Mouse (Mus musculus) cerebellum, adult 11-12 months (tissue): ENCODE data around the gene Tmem163.

Experiments
- DNase-seq: peaks from one replicate; pipeline ENCODE4 v3.0.0; 2022

Tmem163 gene

DNA sequence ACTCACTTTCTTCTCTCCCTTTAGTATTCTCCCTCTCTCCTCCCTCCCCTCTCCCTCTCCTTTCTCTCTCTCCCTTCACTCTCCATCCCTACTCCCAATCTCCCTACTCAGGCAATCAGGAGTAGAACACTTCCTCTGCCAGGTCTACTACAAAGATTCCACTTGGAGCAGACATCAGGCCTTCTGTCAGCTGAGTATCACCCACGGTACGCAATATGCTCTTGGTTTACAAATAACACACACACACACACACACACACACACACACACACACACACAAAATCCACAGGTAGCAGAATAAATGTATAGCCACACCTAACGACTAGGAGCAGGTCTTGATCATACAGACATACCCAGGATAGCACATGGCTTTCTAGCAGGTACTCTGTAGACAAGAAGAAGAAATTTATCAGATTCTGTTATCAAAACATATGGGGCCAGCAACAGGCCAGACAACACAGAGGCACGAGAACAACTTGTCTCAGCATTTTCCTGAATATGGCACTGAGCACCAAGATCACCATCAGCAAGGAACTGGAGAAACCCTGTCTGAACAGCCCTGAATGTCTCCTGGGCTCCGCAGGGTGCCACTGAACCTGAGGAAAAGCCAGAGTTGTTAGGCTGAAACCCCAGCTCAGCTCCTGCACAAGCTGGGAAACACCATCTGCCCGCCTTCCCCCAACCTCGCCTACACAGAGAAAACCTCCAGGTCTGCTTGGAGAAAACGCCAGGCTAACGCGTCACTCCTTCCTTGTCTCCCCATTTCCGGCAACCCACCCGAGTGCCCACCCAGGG, 36.2 kb downstream of the Tmem163 start:
- DNase-seq: peak; percentile 77

DNA sequence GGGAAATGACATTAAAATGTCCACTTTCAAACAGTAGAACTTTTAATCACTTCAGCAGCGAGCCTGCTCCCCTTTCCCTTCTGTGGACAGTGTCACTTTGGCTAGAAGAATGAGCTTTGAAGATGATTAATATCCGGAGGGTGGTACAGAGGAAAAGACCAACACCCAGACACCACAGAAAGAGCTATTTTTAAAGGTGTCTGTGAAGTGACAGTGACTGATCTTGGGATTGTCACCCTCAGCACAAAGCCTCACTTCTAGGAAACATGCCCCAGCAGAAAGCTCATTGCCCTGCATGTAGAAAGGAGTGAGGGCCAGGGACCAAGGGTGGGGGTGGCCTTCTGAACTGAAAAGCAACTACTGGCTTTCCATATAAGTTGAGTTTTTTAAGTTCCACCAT, 41.4 kb downstream of the Tmem163 start:
- DNase-seq: no peak

DNA sequence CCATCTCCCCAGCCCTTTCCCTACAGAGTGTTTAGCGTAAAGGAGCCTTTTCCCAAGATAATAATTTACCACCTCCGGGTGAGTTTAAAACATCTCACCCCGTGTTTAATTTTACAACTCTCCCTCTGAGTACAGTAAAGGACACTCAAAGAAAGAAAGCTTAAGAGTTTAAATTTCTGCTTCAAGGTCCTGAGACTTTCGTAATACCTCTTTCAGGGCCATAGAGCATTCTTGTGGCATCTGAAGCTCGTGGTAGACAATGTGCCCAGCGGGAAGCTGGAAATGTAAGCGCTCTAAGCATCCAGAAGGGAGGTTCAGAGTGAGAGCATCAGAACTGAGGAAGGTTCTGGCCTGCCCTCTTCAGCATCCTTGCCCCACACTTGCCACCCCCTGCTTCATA, 52.2 kb downstream of the Tmem163 start:
- no peak for DNase-seq

DNA sequence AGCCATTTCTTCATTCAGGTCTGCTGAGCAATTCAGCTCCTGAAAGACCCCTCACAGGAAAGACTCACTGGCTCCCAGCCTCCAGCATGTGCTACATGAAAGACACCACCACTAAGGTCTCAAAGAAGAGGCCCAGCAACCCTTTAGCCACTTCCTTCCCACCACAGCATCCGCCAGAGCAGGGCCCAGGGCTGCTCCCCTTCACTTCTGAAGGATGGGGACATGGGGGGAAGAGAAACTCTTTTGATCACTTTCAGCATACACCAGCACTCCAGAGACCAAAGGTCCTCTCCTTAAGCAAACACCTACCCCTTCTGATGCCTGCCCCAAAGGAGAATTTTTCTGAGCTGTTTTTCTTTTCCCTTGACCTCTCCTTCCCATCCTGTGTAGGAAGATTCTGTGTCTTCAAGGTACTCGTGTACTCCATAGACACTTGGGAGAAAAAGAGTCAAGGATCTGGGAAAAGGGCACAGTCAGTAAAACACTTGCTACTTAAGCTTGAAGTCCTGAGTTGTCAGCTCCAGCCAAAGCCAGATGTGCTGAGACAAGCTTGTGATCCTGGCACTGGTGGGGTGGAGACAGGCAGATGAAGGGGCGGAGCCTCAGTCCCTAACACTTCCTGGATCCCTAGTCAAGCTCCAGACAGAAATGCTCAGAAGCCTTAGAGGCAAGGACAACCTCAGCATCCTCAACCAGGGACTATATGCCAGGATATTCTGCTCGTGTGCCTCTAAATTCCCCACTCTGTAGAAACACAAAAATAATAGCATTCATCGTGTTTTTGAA, 53.6 kb downstream of the Tmem163 start:
- DNase-seq: no peak

DNA sequence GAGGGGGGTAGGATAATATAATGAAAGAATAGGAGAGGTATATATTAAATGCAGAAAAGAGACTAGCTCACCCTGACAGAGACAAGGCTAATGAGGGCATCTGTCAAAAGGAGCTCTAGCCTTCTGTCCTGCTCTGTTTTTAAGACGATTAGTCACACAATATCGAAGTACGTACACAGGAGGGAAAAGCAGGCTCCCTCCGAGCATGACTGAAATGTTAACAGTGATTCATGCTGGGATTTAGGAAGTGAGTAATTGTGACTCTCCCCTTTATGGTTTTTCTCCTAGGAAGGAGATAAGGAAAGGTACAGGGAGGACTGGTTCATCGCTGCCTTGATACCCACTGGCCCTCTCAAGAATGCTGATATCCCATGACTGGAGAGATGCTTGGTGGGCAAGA, 57.0 kb downstream of the Tmem163 start:
- no peak for DNase-seq

DNA sequence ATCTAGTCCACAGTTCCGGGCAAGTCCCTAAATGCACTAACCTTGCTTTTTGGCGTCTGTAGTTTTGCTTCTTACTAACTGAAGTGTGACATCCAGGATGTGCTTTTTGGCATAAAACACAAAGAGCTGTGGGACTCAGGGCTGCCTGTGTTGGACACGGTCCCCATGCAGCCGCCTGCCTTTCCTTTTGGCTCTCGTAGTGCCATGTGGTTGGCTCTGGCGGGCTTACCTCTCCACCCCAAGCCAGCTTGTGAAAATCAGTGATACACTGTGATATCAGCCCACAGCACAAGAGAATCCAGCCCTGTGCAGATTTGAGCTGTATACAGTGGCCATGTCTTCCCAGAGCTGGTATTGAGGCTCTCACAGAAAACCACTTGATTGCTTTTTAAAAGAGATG, 60.3 kb downstream of the Tmem163 start:
- peak; percentile 70 for DNase-seq

DNA sequence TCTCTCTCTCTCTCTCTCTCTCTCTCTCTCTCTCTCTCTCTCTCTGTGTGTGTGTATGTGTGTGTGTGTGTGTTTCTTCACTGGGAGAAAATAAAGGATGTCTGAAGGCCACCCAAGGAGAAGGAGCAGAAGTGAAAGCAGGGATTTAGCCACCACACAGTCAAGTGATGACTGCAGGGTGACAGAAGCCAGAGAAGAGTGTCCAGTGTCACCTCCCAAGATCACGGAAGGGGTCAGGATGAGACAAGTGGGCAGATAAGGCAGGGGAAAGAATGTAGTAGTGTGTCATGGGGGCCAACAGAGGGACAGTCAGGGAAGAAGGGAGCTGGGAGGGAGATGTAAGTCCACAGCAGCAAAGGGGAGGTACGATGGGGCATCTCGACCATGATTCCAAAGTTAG, 69.0 kb downstream of the Tmem163 start:
- DNase-seq: no peak

DNA sequence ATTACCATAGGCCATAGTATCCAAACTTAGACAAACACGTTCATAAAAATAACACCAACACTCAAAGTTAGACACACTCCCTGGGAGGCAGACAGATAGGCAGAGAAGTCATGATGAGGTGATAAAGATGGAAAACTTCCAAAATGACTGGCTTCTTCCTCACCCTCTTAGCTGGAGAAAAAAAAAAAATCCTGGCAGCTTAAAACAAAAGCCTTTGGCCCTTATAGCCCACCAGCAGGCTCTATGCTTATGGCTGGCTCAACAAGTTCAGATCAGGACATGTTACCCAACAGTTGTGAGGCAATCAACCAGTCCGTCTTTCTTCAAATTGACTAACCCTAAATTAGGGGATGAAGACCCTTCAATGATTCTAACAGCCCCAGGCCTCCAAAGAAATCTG, 69.5 kb downstream of the Tmem163 start:
- no peak for DNase-seq

DNA sequence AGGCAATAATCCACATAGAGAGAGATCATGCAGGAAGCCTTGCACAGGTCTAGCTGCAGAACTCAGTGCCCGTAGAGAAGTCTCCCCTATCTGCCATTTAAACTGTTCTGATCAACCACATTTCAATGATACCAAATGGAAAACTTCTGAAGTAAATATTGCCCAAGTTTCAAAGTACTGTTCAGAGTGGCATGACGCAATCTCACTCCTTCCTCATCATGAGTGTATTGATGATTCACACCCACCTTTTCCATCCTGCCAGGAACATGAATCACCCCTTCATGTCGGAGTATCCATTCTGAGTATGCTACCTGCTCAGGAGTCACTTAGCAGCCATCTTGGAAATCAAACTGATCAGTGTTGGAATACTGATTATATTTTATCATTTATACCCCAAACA, 71.0 kb downstream of the Tmem163 start:
- no peak for DNase-seq

DNA sequence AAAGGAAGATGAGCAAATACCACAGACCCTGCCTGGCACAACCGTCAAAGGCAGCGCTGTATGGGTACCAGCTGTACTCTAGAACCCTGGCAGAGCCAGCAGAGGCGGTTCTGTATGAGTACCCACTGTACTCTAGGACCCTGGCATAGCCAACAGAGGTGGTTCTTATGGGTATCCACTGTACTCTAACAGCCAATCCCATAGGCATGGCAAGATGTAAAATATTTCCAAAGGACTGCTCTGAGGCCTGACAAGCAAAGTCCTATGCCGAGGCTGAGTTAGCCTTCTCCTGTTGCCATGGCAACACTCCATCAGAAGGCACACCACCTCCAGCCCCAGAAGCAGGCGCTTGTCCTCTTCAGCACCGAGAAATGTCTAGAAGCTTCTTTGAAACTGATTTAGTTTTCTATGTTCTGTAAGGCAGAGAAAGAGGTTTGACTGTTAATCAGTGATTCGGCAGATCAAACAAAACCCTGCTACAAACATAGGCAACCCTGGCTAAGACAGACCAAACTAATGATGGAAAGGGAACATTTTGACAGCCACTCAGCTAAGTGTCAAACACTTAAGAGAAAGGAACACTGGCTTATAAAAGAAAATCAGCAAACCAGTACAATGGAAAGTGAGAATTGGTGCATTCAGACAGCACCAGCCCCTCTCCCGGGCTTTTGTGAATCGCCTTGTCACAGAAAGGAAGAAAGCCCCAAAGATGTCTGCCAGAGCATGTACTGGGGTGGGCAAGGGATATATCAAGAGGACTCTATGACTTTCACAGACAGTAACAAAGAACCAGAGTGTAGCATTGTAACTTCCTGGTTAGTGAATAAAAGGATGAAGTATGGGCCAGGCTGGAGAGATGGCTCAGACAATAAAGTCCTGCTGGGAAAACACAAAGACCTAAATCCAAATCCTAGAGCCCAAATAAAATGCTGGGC, 75.4 kb downstream of the Tmem163 start:
- DNase-seq: no peak

DNA sequence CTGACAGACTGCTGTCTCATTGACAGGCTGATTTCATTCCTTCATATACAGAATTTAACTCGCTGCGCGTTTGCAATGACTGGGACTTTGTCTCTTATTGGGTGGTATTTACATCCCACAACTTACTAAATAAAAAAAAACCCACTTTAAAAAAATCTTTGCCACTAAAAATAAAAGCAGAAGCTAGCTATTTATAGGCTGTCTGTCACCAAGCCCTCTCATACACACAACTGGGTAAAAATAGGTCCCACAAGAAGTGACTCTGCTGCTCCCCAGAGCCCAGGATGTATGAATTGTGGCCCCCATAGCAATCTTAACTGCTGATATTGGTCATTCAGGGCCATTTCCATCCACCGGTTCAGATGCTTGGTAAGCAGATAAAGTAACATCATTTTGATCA, 83.2 kb downstream of the Tmem163 start:
- no peak for DNase-seq

DNA sequence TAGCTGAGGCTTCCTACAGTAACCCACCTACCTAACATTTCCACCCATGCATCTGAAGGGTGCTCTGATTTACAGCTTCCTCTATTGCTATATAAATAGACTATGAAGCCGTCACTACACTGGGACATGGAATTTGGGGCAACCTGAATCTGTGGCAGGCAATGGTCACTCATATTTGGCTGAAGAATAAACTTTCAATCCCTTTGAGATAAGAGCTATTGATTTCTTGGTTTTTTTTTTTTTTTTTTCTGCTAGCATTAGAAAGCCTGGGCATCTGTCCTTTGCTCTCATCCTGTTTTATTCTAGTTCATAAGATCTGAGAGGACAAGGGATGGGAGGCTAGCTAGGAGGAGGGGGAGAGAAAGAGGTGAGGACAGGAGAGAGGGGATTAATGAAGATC, 83.6 kb downstream of the Tmem163 start:
- no peak for DNase-seq

DNA sequence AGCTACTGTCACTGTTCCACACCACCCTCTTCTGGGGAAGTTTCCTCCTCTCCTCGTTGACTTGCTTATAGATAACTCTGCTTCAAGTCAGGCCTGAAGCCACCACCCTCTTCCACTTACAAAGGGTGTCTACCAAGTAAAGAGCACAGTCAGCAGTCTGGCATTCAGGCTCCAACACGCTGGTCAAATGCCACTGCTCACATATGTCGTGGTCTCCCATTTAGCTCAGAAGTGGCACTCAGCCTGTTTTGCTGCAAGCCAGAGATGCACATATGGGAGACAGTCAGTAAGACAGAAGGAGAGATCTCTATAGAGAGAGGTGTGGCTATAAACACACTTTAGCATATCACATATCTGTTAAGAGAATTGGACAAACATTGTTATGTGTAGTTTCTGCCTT, 89.8 kb downstream of the Tmem163 start:
- DNase-seq: peak; percentile 68

DNA sequence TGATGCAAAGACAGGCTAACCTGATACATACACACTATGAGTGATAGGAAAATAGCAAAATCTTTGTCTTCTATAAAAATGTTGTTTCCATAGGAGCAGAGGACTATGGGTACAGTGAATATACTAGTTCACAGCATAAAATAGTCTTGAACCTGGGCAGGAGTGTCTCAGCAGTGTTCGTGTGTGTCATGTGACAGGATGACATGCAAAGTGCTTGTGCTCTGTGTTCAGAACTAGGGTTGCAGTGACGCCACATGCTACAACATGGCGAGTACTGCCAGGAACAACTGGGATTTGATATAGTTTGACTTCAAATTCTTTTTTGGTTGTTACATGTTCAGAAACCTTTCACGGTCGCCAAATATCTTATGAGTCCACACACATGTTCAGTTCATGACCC, 92.3 kb downstream of the Tmem163 start:
- no peak for DNase-seq

DNA sequence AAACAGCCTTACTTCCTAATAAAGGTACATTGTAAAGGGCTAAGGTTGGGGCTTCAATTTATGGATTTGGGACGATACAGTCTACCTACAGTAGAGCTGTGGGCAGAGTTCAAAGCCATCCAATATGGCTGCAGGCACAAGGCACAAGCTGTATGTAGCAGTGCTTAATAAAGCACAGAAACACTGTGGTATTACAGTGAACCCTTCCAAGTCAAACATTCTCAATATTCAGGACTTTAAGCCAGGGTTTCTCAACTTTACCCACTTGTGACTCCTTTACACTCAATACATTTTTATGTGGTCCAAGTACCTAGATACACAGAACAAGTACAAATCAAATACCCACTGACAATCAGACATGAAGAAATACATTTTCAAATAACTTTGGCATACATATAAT, 93.2 kb downstream of the Tmem163 start:
- no peak for DNase-seq

DNA sequence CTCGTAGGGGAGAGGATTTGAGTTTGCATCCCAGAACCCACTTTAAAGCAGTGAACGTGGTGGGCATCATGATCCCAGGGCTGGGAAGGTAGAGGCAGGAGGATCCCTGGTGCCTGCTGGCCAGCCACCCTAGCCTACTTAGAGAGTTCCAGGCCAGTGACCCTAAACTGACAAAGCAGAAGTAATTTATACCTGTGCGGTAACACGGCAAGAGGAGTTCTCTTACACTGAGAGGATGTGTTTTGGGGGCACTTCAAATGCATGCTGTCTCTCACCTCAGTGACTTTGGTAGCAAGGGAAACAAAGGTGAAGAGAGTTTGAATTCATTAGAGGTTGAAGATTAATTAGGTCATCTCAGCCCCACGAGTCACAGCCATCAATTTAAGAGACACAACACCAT, 101.4 kb downstream of the Tmem163 start:
- DNase-seq: no peak

DNA sequence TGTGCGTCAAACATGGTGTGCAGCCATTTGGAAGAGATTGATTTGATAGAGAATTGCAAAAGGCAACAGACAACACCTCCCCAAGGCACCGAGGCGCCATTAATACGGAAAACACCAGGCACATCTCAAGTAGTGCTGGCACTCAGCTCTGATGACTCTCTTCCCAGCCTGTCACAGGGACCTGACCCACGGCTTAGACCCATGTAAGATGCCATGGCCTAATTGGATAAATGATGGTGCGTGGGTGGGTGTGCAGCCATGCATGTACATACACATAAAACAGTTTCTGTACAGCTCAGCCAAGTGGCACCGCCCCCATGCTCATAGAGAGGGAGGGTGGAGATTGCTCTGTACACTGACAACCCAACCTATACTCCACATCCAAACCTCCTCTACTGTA, 102.3 kb downstream of the Tmem163 start:
- DNase-seq: peak; percentile 36

DNA sequence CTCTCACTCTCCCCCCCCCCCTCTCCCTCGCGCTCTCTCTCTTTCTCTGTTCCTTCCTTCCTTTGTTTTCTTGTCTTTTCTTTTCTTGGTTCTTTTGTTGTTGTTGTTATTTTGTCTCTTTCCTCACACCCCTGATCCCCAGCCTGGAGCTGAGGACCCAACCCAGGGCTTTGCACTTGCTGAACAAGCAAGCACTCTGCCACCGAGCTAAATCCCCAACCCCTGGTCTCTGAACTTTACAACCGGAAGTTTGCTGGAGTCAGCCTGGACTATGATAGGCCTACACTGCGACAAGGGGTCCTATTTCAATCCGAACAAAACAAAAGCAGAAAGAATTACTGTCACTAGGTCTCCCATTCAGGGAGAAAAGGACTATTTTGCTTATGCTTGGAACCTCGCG, 102.8 kb downstream of the Tmem163 start:
- no peak for DNase-seq

DNA sequence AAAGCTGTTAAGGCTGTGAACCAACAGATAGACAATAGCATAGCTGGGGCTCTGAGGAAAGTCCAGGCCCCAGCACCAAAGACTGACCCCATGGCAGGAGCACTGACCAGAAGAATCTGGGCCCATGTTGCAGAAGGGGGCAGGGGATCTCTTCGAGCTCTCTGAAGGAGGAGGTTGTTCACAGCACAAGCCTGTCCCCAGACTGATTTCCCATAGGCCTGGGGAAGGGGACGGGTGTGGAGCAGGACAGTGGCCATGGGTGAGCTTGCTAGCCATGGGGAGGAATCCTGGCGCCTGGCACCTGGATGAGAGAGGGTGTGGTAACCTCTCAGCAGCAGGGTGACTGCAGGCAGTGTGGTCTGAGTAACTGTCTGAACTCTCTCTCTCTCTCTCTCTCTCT, 103.2 kb downstream of the Tmem163 start:
- DNase-seq: no peak

DNA sequence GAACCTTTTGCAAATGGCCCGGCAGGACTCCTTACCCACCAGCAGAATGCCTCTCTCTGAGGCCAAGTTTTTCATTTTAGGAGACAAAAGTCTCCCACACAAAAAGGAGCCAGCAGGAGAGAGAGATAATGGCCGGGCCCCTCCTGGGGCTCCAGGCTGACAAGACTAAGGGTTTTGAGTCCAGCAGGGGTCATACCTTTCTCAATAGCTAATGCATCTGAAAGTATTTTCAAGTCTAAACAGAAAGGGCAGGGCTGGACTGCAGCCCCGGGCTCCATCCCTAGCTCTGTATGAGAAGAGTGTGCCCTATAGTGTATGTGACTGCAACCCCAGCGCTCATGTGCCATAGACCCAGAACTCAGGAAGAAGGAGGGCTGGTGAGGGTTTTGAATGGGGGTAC, 103.7 kb downstream of the Tmem163 start:
- DNase-seq: no peak

DNA sequence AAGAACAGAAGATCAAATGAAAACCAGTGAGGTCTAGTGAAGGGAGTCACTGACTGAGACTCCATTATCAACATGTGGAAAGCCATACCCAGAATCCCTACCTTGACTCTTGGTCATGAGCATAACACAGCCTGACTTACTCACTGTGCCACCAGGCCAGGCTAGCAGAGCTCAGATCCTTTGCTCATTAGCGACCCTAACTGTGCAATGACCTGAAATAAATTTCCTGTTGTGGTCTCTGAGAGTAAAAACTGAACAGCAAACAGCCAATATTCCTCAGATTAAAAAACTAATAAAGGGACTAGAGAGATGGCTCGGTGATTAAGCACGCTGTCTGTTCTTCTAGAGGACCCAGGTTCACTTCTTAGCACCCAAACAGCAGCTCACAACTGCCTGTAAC, 106.2 kb downstream of the Tmem163 start:
- DNase-seq: no peak

DNA sequence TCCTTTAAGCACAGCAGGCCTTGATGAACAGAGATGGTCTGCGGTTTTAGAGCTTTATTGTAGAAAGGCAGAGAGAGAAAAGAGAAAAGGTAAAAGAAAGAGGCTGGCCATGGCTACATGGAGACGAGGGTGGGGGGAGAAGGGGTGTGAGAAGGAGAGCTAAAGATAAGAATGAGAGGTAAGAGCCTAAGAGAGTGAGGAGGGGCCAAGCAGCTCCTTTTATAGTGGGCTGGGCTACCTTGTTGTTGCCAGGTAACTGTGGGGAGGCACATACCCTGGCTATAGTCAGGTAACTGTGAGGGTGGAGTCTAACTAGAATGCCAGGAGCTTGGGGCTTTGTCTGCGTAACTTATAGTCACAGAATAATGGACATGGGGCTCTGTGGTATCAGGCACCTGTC, 110.7 kb downstream of the Tmem163 start:
- DNase-seq: no peak

DNA sequence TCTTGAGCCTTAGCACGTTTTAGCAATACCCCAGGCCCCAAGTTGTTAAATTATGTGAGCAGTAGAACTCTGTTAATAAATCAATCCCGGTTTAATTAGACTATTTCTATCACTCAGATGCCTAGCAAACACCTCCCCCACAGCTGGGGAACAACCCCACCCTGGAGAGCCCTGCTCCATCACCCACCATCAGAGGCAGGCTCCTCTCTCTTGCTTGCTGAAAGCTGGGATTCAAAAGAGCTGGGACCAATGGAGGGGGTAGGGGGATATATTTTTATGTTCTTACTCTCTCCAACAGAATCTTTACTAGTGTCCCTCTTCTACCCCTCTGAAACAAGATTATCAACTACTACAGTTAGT, 122.9 kb downstream of the Tmem163 start:
- DNase-seq: no peak
